Mouse (Mus musculus) E14TG2a.4 (cell line): ENCODE measurements at regions not wholly inside any gene's neighbourhood (a gene's known extent, or its start where the extent isn't known, plus 50 kb on each side); places are given as distances from the start of the nearest gene placed in this dataset.

Experiments used
- H3K27me3 ChIP-seq: 2 replicates; pipeline ENCODE4 v1.6.1; 2014; ENCODE audit warnings: low read length, control low read depth; ENCODE audit not compliant: insufficient read depth
- H3K36me3 ChIP-seq: 2 replicates; pipeline ENCODE4 v1.6.1; 2014; ENCODE audit warnings: low read length, control low read depth; ENCODE audit not compliant: insufficient read depth
- H3K4me1 ChIP-seq: replicated peaks from 2 replicates; pipeline ENCODE4 v1.6.1; 2014; ENCODE audit warnings: low read depth, low read length, control low read depth
- H3K4me3 ChIP-seq: replicated peaks from 2 replicates; pipeline ENCODE4 v1.5.1; 2014; ENCODE audit warnings: mild to moderate bottlenecking, low read length
- H3K9me3 ChIP-seq: 2 replicates; pipeline ENCODE4 v1.6.1; 2014; ENCODE audit warnings: low read length, control low read depth
- CTCF ChIP-seq: conservative IDR thresholded peaks from 2 replicates; pipeline ENCODE4 v1.5.1; 2014; ENCODE audit warnings: low read length
- NANOG ChIP-seq: IDR thresholded peaks from 2 replicates; pipeline ENCODE4 v1.6.1; 2014; ENCODE audit warnings: borderline replicate concordance, low read length, mixed read lengths
- POU5F1 ChIP-seq: IDR thresholded peaks from 2 replicates; pipeline ENCODE4 v1.6.1; 2014; ENCODE audit warnings: low read length, borderline replicate concordance

DNA sequence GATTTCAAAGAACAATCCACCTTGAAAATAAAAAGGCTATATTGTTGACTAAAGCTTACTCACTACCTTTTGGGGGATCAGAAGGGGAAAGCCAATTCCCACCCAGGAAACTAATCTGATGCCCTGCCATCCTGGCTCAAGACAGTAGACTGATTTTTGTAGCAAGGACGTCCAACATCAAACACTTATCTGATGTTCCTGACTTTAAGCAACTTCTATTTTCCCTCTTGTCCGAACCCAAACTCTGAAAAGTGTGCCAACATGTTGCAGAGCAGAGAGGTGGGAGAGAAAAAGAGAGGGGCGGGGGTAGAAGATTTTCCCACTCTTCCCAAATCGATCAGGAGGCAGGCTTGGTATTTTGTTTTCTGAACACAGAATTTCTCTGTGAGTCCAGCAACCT, 201.0 kb downstream of the Nr2f2 start:
- Histone ChIP-seq H3K4me1 (no peaks in the 10 kb centered on the region), H3K27me3 (no peaks in the 10 kb centered on the region), H3K9me3 (no peaks in the 10 kb centered on the region), H3K4me3 (no peak overlapping the region), H3K36me3 (no peaks in the 10 kb centered on the region)
- no peak for TF ChIP-seq CTCF
- no peak for TF ChIP-seq NANOG
- TF ChIP-seq POU5F1, result no peak

DNA sequence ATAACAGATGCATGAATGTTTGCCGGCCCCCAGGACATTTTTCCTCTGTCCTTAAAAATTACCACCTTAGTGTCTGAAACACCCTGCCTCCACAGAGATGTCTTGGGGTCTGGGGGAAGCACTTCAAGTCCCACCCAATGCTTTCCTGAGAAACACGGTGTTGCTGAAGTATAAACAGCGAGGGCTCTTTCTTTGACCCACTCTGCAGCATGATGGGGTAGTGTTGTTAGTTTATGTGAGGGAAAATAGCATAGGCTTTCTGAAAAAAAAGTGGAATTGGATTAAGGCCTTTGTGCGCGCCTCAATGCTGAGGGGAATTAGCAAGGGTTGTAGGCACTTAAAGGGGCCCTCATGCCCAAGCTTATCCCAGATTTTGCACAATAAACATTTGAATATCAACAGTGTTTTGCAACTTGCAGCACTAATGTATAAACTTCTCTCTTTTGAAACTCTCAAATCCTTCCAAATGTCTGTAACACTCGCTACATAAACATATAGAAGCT, 201.8 kb downstream of the Nr2f2 start:
- Histone ChIP-seq H3K27me3 (no peaks in the 10 kb centered on the region), H3K4me1 (no peaks in the 10 kb centered on the region), H3K36me3 (no peaks in the 10 kb centered on the region), H3K4me3 (no peak overlapping the region), H3K9me3 (no peaks in the 10 kb centered on the region)
- no peak for TF ChIP-seq CTCF
- TF ChIP-seq NANOG, result no peak
- no peak for TF ChIP-seq POU5F1

DNA sequence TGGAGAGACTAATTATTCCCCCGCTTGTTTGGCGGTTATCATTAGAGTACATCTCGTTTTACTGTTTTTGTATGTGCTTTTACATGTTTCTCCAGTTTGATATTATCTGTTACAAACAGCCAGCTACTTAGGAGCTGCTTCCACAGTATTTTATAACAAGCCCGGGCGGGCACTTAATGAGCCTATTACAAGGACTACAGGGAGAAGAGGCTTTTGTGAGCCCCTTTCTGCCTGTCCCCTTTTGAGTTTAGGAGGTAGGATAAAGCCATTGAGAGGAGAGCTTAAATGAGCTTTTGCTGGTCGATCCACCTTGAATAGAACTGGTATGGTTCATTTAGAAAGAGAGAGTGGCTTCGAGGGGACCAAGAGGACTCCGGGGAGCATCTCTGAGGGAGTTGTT, 208.0 kb downstream of the Nr2f2 start:
- TF ChIP-seq NANOG, result no peak
- TF ChIP-seq CTCF, result no peak
- TF ChIP-seq POU5F1, result no peak
- Histone ChIP-seq H3K36me3 (no peaks in the 10 kb centered on the region), H3K4me3 (no peak overlapping the region), H3K9me3 (no peaks in the 10 kb centered on the region), H3K4me1 (no peaks in the 10 kb centered on the region), H3K27me3 (no peaks in the 10 kb centered on the region)

DNA sequence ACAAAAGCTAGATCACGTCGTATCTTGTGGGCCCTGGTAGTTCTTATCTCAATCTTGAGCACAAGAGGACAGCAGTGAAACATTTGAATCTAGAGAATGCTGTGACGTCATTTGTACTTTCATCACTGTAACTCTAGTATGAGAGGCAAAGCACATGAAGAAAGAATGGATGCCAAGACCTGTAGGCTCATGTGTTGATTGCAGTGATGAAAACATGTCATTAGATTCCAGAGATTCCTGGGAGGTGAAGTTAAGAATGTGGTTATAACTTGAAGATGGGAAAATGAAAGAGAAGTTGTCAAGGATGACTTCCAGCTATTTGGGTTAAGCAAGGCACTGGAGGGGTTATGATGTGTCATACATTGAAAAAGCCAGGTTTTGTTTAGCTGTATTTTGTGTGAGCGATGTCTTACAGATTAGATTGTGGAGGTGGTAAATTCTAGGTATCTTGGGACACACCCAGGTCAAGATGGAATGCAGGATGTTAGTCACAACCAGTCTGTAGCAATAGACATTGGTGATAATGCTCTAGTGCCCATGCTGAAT, 221.7 kb downstream of the Nr2f2 start:
- no peaks in the 10 kb centered on the region for H3K36me3 ChIP-seq
- no peaks in the 10 kb centered on the region for H3K4me1 ChIP-seq
- no peaks in the 10 kb centered on the region for H3K9me3 ChIP-seq
- H3K27me3 ChIP-seq, result no peaks in the 10 kb centered on the region
- H3K4me3 ChIP-seq, result no peak overlapping the region
- TF ChIP-seq CTCF (no peak), NANOG (no peak), POU5F1 (no peak)

DNA sequence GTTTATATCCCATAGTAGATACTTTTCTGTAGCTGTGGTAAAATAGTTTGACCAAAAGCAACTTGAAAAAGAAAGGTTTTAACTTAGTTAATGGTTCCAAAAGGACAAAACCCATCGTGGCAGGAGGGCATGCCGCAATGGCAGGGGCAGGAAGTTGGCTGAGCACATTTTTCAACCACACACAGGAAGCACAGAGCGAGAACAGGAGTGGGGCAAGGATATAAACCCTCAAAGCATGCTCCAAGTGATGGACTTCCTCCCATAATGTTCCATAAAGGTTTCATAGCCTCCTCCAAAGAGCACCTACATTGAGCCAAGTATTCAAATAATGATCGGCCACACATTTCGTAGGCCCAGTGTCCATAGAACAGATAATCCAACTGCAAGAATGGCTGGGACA, 229.7 kb downstream of the Nr2f2 start:
- Histone ChIP-seq H3K9me3 (no peaks in the 10 kb centered on the region), H3K27me3 (no peaks in the 10 kb centered on the region), H3K4me3 (no peak overlapping the region), H3K4me1 (no peaks in the 10 kb centered on the region), H3K36me3 (no peaks in the 10 kb centered on the region)
- TF ChIP-seq CTCF (no peak), POU5F1 (no peak), NANOG (no peak)

DNA sequence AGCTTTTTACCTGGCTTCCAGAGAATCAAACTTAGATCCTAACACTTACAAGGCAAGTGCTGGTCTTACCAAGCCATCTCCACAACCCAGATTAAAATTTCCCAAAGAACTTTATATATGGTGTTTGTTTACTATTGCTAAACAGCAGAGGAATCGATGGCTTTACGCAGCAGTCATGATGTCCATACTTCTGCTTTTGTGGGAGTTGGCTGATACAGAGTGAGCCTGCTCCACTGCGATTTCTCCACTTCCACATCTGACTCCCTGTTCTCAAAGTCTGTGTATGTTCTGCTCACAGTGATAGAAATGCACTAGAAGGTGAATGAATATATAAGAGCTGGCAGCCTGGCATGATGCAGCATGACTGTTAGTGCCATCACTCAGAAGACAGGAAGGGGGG, 231.1 kb downstream of the Nr2f2 start:
- Histone ChIP-seq H3K27me3 (no peaks in the 10 kb centered on the region), H3K4me1 (no peaks in the 10 kb centered on the region), H3K36me3 (no peaks in the 10 kb centered on the region), H3K9me3 (no peaks in the 10 kb centered on the region), H3K4me3 (no peak overlapping the region)
- no peak for TF ChIP-seq POU5F1
- TF ChIP-seq NANOG, result no peak
- no peak for TF ChIP-seq CTCF

DNA sequence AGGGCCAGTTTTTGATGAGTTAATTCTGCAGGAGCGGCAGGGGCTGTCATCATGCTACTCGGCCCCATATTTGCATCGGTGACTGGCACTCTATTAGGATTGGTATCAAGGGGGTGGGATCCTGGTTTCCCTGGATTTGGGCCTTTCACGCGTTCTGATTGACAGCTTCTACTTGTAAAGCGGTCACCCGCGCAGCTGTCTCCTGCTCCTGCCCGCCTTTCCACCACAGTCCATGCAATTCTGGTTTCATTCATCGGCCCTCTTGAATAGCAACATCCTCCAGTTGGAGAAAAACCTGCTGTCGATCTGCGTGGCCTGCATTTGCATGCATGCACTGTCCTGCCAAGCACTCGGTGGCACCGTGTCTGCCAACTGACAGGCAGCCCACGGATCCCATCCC, 236.6 kb downstream of the Nr2f2 start:
- Histone ChIP-seq H3K27me3 (no peaks in the 10 kb centered on the region), H3K4me1 (no peaks in the 10 kb centered on the region), H3K4me3 (no peak overlapping the region), H3K36me3 (no peaks in the 10 kb centered on the region), H3K9me3 (no peaks in the 10 kb centered on the region)
- TF ChIP-seq NANOG, result no peak
- TF ChIP-seq POU5F1, result no peak
- TF ChIP-seq CTCF, result no peak

DNA sequence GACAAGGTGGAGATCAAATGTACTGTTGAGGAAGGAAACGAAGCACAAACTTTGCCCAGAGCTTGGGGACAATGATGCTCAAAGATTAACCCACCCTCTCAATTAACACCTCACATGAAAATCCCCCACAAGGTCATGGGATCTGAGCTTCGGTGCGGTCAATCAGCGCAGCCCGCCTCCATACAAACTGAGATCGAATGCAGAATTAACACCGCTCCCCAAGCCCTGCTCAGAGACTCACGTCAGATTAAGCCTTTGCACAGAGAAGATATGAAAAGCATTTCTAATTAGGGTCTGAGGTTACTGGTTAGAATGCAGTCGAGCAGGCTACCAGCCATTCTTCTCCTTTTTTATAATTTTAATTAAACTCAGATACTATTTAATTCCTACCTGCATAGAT, 243.7 kb downstream of the Nr2f2 start:
- Histone ChIP-seq H3K27me3 (no peaks in the 10 kb centered on the region), H3K4me1 (no peaks in the 10 kb centered on the region), H3K36me3 (no peaks in the 10 kb centered on the region), H3K9me3 (no peaks in the 10 kb centered on the region), H3K4me3 (no peak overlapping the region)
- no peak for TF ChIP-seq NANOG
- TF ChIP-seq CTCF, result no peak
- no peak for TF ChIP-seq POU5F1

DNA sequence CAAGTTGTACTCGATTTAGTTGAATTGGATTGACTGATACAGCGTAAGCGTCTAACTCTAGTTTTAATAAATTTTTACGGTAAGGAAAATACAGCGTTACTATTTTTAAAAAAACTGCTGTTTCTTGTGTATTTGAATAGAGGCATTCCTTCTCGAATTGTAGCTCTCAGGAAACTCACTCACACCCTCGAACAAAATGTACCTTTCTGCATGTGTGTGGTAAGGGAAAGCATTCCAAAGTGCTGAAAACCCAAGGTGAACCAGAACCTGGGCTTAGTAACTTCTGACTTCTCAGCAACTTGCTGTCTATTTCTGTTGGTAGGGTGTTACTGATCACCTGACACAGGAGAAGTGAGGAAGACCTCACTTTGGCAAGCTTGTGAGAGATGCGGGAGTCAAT, 247.0 kb downstream of the Nr2f2 start:
- no peaks in the 10 kb centered on the region; the same call in 1 of the 2 replicates for H3K9me3 ChIP-seq
- H3K27me3 ChIP-seq, result no peaks in the 10 kb centered on the region
- H3K36me3 ChIP-seq, result no peaks in the 10 kb centered on the region
- TF ChIP-seq CTCF, result no peak
- TF ChIP-seq POU5F1, result no peak
- no peak for TF ChIP-seq NANOG
- no peak overlapping the region for H3K4me3 ChIP-seq
- no peaks in the 10 kb centered on the region for H3K4me1 ChIP-seq
